Mouse (Mus musculus): ENCODE results near the gene Hormad2.

The Hormad2 gene

DNA sequence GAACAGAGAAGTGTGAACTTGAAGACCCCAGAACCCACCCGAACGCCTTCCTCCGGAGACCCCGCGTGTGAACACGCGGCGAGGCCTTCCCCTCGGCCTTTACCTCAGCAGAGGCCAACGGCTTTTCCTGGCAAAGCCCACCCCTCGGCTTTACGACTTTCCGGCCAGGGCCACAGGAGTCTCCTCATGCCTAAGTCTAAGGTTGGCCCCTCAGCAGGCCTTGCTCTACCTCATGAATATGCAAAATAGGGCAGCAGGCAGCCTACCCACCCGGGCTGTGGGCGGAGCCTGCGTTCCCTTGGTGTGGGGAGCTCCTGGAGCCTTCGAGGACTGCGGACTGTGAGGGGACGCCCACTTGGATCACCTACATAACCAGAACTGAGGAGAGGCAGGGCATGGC lies at the start of gene Hormad2:
Gene Hormad2, minus strand, starts transcription at position 128 of the 400 bp plus-strand sequence.
- in situ Hi-C loops (cut with MboI, MseI): no loop called here

DNA sequence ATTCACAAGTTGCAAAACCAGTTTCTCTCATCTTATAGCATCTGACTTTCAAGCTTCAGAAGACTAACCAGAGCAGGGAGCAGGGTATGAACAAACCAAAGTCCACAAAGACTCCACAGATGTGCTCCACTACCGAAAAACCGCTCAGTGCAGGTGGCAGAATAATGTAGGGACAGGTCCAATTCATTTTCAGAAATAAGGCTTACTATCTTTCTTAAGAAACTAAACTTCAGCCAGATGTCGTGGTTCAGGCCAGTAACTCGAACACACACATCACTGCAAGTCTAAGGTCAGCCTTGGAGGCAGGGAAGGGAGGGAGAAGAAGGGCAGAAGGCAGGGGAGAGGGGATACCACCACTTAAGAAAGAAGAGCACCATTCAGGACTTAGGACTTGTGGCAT lies 48.3 kb upstream of the Hormad2 start:
- in situ Hi-C loops (cut with MboI, MseI): no loop called here

DNA sequence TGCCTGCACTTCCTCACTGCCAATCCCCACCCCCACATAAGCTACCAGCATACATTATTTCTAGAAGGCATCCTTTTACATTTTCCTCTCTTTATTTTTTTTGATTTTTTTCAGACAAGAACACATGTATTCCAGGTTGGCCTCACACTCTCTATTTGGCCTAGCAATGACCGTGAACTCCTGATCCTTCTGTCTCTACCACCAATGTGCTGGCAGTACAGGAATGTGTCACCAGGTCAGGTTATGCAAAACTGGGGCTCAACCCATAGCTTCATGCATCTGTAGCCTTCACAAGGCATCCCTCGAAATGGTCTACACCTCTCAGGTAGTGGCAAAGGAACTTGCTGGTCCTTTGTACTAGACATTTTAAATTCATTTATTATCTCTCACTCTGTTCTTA lies 47.9 kb upstream of the Hormad2 start:
- in situ Hi-C loops (cut with MboI, MseI): no loop called here

DNA sequence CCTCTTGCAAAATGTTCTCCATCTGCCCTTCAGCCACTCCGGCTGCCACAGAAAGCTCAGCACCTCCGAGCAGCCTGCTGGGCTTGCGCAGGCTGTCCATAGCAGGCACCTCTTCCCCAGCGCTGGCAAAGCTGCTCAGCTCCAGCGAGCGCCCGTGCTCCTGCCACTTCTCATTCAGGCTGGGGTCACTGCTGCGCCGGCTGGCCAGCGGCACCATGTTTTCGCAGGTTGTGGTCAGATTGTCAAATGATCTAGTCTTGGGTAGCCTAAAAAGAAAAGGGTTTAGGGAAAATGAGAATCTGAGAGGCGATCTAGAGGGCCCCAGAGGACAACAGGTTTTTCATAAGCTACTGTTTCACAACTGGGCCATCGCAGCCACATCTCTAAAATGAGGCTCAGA lies 47.5 kb upstream of the Hormad2 start:
- in situ Hi-C loops (cut with MboI, MseI): no loop called here

DNA sequence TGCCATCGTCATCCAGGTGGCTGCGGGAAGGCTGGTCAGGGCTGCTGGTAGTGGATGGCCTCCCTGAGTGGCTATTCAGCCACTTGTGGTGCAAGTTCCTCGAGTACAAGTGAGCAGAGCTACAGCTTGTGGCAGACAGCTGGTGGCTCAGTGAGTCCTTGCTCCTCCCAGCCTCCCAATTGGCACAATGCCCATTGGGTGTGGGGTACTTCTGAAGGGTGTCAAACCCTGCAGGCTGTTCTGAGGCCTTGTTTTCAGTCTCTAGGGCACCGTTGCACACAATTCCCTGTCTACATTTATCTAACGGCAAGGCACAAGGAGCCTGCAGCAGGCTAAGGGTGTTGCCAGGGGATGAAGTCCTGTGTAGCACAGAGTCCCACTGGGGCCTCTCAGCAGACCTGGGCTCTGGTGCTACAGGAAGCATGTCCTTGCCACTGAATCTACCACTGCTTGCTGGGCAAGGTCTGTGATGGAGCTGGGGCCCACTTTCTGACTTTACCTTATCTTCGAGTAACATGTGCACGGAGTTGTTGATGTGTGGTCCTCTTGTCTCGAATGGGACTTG lies 46.6 kb upstream of the Hormad2 start:
- in situ Hi-C loops (cut with MboI, MseI): no loop called here

DNA sequence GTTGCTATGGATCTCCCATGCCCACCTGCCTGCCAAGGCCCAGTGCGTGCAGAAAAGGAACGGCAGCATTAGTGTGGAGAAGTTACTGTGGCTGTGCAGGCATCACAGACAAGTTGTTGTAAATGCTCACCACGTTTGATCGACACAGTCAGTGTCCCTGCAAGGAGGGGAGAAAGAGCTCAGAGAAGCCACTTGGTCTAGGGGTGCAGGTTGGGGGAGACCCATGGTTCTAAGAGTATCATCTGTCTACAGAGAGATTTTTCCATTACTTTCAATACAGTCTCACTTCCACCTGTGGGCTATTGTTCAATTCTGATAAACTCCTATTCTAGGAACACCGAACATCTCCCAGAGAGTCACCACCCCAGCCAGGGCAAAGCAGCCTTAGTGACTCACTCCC lies 43.6 kb upstream of the Hormad2 start:
- in situ Hi-C loops (cut with MboI, MseI): no loop called here

DNA sequence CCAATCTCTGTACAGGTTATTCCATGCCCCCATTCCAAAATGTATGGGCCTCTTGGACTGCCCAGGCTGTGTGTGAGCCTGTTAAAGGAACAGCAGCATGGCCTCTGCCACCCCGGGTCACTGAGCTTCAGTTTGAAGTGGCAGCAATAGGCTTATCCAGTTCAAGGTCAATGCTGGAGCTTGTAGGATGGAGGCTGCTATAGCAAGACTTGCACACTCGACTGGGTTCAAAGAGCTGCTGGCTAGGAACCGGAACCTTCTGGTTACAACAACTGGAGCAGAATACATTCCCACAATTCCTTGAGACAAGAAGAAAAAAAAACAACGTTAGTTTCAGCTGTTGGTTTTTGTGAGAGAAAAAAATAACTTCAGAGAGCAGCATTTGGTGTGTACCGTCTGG lies 41.7 kb upstream of the Hormad2 start:
- in situ Hi-C loops (cut with MboI, MseI): no loop called here

DNA sequence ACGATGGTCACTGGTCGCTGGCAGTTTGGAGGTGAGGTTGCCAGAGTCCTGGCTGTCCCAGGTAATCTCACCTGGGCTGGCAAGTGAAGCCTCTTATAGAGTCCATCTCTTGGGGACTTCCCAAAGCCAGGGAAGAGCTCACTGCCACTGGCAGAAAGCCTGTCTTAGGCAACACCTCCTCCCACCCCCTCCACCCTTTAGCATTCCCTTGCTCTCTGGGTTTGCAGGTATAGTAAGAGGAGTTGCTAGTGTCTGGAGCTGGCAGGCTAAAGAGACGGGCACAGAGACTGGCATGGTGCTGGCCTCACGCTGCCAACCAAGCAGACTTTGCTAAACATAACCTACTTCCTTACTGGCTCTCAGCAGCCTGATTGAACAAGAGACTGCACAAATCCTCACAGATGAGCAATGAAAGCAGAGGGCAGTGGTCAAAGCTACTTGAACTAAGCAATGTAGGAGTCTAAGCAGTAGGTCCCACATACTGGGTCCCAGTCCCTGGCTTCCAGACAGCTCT lies 35.3 kb upstream of the Hormad2 start:
- in situ Hi-C loops (cut with MboI, MseI): no loop called here

DNA sequence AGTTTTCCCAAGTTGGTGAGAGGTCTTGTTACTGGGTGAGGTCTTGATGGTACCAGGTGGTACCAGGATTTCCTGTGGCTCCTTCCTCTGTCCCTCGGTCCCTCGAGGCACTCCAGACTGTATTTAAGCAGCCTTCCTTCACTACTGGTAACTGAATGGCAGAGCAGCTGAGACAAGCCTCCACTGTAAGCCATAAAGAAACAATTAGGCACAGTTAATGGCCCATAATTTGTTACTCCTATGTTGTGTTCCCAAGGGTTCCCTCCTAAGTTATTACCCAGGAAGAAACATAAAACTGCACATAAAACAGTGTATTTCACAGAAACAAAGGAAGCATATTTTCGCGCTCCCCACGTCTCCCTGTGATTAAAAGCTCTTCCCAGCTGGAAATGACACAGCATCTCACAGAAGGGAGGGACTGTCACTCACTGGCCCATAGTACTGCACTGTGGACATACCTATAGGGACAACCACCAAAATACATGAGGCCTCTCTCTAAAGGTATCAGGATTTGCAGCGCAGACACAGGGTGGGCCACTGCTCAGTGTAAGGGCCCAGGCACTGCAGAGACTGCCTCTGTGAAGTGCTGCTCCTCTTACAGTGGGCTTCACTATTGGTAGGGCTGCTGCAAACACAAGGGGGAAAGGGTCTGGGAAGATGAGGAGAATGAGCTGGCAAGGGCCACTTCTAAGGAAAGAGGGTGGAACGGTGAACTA lies 31.7 kb upstream of the Hormad2 start:
- in situ Hi-C loops (cut with MboI, MseI): loop anchor here in 1 of 2 experiments (5.0 kb wide), 1 partner anchor 80 kb away; no protein-coding TSS in a partner anchor

DNA sequence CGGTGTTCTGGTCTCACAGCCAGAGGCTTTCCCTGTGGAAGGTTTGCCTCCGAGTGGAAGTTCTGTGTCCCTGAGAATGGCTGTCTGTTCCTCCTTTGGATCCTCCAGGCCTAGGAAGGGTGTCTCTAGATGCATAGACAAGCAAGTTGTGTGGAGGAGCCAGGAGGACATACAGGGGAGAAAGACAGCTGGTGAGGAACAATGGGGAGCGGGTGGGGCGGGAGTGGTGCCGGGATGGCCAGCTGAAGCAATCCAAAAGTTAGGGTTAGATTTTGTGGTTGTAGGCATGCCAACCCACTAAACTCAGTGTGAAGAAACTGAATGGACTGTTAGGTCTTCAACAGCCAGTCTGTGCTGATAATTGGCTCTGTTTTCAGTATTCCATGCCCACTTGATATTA lies 30.8 kb upstream of the Hormad2 start:
- in situ Hi-C loops (cut with MboI, MseI): loop anchor here in 1 of 2 experiments (5.0 kb wide), 1 partner anchor 79 kb away; no protein-coding TSS in a partner anchor

DNA sequence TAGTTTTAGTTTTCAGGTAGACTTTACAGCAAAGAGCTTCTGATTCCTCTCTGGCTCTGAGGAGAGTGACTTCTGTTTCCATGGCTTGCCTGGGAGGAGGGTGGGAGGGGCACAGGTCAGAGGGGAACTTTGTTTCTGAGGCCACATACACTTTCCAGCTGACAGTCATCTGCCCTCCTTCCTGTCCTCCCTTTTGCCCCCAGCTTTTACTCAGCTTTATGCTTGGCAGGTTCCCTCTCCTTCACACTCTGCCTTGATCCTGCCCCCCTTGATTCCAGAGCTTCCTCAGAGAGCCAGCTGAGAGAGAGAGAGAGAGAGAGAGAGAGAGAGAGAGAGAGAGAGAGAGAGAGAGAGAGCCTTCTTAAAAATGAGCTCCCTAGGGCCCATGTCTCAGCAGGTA lies 30.3 kb upstream of the Hormad2 start:
- in situ Hi-C loops (cut with MboI, MseI): loop anchor here in 1 of 2 experiments (5.0 kb wide), 1 partner anchor 79 kb away; no protein-coding TSS in a partner anchor

DNA sequence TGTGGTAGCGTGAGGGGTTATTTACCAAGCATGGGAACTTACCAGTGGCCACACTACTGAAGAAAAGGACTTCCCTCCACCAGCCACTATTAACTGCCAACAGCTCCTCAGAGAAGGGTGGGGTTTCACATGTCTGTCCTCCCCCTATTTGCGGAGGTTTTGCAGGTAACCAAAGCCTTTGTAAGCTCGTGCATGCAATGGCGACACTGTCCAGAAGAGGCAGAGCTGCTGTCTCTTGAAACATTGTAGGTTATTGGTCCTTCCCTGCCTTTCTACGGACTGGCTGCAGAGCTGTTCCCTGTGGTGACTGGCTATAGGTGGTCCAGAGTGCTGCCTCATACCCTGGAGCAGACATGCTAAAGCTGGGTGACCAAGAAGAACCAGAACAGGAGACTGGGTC lies 28.2 kb upstream of the Hormad2 start:
- in situ Hi-C loops (cut with MboI, MseI): no loop called here

DNA sequence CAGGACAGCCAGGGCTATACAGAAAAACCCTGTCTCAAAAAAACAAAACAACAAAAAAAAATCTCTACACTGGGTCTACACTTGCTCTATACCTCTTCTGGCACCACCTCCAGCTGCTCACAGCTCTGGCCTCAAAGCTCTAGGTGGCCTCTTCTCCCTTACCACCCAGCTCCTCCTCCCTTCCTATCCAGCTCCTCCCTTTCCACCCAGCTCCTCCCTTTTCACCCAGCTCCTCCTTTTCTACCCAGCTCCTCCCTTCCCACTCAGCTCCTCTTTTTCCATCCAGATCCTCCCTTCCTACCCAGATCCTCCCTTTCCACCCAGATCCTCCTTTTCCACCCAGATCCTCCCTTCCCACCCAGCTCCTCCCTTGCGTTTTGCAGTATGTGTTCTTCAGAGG lies 26.5 kb upstream of the Hormad2 start:
- in situ Hi-C loops (cut with MboI, MseI): no loop called here

DNA sequence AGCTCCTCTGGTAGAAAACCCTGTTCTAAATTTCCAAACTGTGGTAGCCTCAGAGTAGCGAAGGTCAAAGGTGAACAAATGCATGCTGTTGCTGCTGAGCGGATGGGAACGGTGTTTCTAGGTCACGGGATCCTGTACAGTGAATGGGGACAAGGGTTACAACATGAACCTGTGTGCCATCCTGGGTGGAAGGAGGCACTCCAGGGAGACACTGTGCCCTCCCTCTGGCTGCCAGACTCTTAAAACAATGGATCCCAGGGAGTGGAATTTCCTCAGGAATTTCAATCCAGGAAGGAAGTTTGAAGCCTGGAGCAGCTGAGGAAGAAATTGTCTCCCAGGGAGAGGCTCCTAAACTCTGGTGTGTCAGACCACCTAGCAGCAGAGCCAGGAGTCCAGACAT lies 25.3 kb upstream of the Hormad2 start:
- in situ Hi-C loops (cut with MboI, MseI): no loop called here

DNA sequence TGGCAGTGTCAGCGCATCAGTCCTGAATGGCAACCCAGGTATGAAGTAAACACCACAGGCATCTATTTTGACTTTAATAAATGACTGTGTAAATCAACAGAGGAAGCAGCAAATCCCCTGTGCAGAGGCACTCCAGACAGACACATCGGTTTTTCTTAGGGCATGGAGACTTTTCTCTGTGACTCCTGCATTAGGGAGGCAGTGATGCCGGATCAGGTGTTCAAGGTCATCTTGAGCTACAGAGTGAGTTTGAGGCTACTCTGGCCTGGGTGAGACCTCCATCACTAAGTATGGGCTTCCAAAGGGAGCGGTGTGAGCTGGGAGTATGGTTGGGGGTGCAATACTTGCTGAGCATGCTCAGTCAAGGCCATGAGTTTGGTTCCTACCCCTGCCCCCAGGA lies 23.7 kb upstream of the Hormad2 start:
- in situ Hi-C loops (cut with MboI, MseI): no loop called here

DNA sequence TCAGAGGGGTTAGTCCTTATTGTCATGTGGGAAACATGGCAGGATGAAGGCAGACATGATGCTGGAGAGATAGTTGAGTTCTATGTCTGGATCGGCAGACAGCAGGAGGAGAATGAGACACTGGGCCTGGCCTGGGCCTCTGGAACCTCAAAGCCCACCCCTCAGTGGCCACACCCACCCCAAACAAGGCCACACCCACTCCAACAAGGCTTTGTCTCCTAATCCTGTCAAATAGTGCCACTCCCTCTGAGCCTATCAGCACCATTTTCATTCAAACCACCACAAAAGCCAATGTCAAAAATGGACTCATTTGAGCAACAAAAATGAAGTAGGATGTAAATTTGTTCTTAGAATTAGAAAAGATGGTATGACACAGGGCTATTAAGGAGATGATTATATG lies 23.3 kb upstream of the Hormad2 start:
- in situ Hi-C loops (cut with MboI, MseI): no loop called here

DNA sequence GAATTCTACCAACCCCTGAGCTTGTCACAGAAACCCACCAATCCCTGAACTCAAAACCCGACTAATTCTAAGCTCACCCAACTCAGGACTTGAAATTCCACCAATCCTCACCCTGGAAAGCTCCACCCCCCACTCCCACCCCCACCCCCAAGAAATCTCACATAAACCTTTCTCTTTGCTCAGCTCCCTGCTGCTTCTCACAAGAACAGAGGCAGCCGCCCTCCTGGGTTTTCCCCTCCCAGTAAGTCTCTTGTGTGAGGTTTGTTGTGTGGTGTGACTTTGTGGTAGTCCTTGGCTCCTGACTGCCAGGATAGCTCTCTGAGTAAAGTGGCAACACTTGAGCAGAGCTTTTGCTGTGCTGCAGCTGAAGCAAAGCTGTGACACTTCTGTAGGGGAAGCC lies 22.0 kb upstream of the Hormad2 start:
- in situ Hi-C loops (cut with MboI, MseI): no loop called here

DNA sequence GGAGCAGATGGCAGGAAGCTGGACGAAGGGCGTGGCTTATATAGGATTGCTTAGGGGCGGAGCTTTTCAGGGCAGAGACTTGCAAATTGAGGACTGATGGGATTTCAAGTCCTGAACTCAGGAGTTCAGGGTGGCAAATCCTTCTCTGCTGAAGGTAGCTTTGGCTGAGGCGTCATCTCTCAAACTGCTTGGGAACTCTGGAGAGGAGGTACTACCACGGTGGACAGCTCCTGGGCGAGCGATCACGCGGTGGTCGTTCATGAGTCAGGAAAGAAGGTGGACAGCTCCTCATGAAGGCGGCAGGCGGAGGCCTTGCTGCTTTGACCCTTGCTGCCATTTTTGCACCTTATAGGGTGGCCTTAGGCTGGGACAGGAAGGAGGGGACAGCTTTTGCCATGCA lies 20.2 kb upstream of the Hormad2 start:
- in situ Hi-C loops (cut with MboI, MseI): no loop called here

DNA sequence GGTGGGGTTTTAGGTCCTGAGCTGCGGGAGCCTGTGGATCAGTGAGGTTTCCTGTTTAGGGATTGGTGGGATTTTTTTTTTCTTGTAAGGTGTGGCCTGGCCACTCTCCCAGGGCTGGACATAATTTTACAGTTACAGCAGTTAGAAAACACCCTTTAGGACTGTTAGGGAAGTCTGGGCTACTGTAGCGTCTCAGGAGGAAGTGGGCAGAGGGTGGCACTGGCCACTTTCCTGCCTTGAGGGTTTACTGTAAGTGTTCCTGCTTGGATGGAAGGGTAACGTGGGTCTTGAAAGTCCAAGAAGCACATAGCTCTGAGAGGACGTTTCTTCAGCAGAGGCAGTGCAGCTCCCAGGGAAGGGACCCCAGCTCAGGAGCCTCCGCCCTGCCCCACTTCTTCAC lies 19.7 kb upstream of the Hormad2 start:
- in situ Hi-C loops (cut with MboI, MseI): no loop called here

DNA sequence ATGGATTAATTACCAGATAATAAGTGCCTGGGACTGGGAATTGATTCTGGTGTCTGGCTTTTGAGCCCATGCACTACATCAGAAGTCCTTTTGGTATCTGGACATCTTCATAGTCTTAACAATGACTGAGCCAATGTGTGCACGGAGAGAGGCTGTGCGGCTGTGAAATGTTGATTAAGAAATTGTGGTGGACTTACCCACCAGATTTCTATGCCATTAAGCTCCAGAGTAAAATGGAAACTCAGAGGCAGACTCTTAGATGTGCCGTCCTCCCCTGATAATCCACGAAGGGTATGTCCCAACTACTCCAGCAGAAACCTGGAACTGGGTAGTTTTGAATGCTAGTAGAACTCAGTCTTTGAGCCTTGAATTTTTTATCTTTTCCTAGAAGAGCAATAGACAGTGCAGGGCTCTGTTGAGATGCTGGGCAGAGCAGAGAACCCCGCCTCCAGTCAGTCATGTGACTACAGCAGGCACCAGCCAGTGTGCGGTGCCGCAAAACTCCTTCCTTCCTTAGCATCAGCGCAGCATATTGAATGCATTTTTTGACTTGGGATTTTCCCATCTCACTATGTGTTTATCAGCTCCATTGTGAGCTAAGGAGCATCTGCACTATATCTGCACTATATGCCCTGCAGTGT lies 14.1 kb upstream of the Hormad2 start:
- in situ Hi-C loops (cut with MboI, MseI): loop anchor here in 1 of 2 experiments (5.0 kb wide), 1 partner anchor 198 kb away; the partner anchor contains the start of gene Lif

DNA sequence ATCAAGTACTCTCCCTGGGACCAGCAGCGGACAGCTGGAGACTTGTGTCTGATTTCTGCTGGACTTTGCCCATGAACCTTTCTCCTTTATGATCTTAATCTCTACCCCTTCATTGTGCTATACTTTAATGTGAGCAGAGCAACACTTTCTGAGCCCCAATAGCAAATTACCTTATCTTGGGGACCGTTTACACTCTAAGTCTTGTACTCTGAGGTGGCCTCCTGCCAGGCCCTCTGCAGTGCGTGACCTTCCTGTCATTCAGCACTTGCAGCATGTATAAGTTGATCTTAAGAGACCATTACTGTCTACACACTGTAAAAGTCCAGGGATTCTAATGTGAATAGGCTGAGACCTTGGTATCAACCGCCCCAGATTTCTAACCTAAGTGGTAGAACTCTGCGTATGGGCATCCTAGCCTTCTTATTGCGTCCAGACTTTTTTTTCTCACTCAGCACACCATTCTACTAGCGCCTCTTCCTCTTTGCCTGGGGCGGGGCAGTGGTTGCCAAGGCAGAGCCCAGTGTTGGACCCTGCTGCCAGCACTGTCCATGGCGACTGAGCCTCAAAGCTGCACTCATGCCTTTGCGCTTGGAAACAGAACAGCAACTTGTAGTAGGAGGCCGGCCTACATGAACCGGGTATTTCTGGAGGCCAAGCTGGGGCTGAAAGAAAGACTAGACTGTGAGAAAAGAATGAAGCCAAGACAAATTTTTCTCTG lies 11.7 kb upstream of the Hormad2 start:
- in situ Hi-C loops (cut with MboI, MseI): loop anchor here in 1 of 2 experiments (5.0 kb wide), 1 partner anchor 195 kb away; the partner anchor contains the start of gene Lif

DNA sequence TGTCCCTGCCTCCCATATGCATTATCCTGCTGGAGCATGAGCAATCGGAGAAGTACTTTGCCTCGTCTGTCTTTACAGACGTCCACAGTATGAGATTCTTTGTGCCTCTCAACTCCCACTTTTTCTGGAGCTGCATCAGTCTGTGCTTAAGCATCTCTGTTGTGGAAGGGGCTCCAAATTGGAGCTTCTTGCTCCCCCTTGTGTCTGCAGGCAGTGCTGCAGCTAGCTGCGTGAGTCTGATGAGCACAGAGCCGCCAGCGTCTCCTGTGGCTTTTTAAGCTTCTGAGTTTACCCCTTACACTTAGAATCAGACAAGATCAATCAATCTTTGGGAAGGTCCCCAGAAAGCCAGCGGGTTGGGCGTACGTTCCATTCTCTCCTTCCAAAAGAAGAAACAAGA lies 10.2 kb upstream of the Hormad2 start:
- in situ Hi-C loops (cut with MboI, MseI): loop anchor here in 1 of 2 experiments (5.0 kb wide), 1 partner anchor 194 kb away; the partner anchor contains the start of gene Lif
